Mouse (Mus musculus) urinary bladder, adult 2 months (tissue): Measurements from ENCODE around the gene Gm21972. TPM values are rescaled to one million over a fixed set of nuclear protein-coding genes. Genes with fewer than 3 reads are reported as not detected.

ENCODE experiments used
- DNase-seq: peaks from one replicate; pipeline ENCODE4 v3.0.0; 2022; ENCODE audit warnings: low spot score
- polyA plus RNA-seq: library from polyadenylated mRNA; depleted of rRNA; stranded (reverse); fragments of >200 nt; gene quantifications from 2 replicates; pipeline ENCODE4 v1.2.3, GENCODE M21; 2012; rRNA removed

The Gm21972 gene
- polyA plus RNA-seq = 0.35 and 0.44 TPM in 2 replicates

DNA sequence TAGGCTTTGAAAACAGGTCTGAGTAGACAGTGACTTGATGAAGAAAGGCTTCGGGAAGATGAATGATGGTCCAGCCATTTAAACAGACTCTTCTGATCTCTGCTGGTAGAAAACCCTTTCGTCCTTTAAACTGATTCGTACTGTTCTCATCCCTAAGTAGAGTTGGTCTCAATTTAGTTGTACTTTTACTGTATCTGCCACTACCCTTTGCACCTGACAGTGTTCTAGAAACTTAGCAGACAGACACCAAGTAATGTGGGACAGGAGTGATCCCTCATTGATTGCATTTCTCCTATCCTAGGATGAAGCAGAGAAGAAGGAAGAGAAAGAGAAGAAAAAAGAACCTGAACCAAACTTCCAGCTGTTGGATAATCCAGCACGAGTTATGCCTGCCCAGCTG is at the start of gene Gm21972:
TSS of gene Gm21972 (plus strand) at position 301 of the 400 bp plus-strand sequence.
- no peak for DNase-seq

DNA sequence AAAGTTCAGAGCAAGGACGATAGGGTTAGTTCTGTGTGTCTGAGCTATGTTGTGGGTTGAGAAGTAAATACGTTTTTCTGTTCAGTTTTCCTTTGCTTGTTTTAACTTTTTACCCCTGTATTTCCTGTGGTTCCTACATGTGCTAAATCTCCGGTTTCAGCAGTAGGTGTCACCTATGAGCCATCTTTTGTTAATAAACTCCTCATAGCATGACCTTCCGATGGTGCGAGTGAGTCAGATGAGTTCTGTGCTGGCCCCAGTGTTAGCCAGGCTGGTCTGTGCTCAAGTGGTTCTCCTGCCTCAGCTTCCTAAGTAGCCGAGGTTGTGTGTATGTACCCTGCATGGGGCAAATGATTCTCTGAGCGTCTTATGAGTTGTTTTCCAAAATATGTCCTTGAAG is 39.0 kb upstream of the Gm21972 start:
- no peak for DNase-seq

DNA sequence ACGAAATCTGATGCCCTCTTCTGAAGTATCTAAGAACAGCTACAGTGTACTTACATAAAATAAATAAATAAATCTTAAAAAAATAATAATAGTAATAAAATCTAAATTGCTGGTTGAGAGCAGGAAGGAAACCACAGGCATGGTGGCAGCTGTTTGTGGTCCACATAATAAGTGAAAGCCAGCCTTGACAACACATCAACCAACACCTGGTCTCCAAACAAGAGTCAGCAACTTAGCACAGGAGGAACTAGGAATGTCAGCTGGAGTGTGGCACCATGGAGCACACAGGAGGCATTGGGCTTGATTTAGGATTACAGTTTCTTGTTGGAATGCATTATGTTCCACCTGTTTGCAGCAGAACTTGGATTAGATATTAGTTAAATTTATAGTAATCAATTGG is 28.4 kb upstream of the Gm21972 start:
- DNase-seq = no peak

DNA sequence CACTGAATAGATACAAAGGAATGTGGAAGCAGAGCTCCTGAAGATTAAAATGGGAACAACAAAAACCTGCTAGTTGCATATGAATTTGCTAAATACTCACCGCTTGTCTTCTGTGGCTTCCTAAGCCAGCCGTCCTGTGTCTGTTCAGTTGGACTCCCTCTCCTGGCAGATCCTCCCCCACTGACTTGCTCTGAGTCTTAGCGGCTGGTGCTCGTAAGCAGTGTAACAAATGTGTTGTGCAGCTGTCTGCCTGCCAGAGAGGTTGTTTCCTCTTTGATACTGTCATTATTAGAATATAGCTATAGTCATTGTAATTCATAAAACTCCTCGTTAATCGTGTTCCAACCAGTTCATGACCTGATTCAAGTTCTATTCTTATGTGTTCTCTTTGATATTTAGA is 21.7 kb upstream of the Gm21972 start, which contains the start of gene Htr2b:
TSS of gene Htr2b (minus strand) at position 192 of the 400 bp plus-strand sequence.
- no peak for DNase-seq

DNA sequence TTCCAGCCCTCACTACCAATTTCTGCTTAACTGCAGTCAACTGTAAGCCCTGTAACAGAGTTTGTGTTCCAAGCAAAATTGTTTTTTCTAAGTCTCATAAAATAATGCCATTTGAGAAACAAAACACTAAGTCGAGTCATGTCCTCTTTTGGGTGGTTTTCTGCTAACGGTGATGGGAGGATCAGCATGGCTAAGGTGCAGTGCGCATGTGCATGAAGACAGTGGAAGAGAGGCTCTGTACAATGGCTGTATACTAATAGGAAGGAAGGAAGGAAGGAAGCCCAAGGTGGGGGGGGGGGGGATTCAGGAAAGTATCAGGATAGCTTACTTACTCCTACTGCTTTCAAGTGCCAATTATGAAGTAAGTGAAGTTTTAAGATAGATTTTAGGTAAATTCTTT is 19.3 kb upstream of the Gm21972 start:
- no peak for DNase-seq

DNA sequence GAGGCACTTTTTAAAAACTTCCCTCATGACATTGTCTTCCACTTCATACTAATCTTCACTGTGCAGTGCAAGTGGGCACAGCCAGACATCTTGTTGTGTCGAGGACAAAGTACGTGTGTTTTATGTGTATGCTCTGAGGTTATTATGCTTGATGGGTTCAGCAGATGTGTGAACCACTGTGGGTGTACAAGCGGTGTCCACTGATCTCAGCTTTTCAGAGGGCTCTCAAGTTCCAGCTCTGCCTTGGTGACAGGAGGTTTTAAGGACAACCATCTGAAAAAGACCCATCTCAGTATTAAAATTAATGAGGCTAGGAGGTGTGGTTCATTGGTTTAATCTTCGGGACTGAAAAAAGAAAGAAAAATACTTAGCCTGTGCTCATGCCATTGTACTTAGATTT is 13.9 kb upstream of the Gm21972 start:
- DNase-seq = no peak

DNA sequence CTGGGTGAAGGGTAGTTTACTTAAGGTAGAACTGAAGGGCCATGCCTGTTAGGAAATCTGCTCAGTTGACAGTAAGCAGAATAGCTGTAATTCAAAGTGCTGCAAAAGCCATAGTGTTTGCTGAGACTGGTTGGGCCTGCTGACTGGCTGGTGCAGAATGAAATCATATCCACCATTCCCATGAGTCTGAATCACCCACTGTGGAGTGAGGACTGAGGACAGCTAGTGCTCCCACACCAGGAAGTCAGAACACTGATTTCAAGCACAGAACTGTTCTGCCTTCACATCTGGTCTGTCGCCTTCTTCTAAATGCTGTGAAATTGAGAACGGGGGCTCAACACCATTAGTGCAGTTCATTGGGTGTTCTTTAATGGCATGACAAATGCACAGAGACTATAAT is 7.4 kb upstream of the Gm21972 start:
- DNase-seq = no peak

DNA sequence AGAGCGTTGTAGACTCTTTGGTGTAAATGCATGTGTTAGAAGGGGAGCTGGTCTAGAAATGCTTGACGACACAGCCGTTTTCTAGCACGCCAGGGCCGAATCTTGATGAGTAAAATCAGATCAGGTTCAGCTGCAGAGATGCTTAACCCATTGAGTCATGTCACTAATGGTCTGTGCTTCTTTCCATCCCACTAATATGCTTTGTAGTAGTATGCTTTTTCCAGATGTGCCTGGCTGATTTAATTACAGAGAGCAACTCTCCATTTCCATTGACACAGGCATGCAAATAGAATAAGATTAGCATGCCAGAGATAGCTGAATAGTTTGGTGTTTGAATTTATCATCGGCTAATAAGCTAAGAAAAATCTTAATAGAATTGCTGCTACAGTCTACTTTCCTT is 1.9 kb downstream of the Gm21972 start:
- no peak for DNase-seq

DNA sequence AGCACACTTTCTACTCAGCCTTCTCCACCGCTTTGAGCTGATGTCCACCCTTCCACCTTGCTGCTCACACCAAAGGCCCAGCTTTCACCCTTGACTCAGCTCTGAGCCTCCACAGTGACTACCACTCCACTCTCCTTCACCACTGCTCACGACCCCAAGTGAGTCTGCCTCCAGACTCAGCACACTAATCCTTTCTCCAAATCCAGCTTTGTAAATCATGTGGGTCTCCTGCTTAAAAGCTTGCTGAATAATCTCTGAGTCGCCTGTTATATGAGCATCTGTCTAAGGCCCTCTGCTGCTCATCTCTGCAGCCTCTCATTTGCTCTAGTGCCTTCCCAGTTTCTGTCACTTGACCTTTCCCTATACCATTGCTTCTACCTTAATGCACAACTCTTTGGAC is 7.6 kb downstream of the Gm21972 start:
- DNase-seq = no peak

DNA sequence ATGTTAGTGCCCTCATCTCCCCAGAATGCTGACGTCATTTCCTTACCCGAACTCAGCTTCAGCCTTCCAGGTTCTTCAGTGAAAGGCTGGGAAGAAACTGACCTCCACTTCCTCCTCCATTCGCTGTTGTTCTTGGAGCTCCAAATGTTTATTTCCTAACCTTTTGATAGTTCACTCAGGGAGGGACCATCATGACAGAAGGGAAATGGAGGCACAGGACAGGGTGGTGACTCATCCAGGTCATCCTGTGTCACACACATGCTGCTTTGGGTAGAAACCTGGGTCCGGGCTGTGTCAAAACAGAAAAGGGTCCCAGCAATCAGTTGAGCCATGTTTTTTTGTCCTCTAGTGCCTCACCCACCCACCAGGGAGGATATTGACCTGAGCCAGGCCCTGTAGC is 9.7 kb downstream of the Gm21972 start:
- no peak for DNase-seq

DNA sequence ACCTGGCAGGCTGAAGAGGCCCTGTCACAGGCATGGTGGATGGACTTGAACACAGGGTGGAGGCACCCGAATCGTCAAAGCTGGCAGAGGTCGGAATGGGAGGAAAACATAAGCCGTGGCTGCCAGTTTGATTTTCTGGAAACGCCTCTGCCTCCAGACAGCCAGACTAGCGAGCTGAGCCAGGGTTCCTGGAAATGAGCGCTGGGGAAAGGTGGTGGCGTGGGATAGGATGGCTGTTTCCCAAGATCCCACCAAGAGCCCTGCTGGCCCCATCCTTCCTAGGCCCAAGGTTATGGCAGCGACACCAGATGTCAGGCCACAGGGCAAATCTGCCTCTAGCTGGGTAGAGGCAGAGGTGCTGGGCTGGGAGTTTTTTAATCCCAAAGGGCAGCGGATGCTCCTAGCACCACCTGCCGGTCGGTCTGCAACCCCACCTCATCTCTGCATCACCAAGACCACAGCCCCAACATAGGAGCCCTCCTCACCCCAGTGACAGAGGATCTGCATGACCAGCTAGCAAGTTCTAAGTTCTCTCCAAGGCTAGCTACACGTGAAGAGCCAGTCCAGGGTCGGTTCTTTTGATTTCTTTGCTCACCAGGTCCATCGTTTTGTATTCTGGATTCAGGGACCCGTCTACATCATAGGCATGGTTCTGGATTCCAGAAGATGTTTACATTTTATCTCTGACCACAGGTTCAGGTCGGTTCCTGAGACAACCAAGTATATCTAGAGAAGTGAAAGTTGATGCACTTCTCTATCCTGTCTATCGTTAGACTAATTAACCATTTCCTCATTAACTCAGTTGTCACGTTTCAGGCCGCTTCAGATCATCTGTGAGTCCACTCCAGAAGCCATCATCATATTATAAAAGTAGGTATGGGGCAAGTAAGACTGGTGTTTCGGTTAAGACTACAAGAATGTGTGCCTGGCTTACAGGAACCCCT is 10.8 kb downstream of the Gm21972 start:
- DNase-seq = no peak

DNA sequence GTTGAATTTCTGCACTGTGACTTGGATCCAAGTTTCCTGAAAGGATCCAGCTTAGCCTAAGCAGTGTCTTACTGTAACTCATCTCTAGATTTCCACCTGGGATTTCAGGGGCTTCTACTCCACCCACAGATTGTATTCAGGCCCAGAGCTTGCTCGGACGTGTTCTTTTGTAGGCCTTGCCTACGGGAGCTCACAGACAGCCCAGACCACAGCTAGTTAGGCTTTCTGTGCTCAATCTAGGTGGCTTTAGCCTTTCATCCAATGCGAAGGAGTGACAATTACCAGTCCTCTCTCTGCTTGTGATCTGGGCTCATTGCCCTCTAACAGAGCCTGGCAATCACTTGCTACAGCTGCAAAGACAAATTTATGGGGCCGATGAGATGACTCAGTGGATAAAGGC is 12.9 kb downstream of the Gm21972 start:
- no peak for DNase-seq

DNA sequence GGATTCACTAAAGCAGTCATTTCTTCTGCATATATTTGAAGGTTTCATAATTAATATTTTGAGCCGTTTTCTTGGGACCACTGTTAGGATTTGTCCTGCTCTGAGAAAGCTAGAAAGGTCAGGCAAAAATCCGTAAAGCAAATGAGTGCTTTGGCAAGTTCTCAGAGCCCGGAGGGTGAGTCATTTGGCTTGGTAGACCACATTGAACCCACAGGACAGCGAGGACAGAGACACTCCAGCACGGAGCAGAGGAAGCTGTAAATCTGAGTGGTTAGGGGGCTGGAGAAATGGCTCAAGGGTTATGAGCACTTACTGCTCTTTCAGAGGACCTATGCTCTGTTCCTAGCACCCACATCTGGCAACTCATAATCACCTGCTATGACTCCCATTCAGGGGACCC is 14.1 kb downstream of the Gm21972 start:
- no peak for DNase-seq

DNA sequence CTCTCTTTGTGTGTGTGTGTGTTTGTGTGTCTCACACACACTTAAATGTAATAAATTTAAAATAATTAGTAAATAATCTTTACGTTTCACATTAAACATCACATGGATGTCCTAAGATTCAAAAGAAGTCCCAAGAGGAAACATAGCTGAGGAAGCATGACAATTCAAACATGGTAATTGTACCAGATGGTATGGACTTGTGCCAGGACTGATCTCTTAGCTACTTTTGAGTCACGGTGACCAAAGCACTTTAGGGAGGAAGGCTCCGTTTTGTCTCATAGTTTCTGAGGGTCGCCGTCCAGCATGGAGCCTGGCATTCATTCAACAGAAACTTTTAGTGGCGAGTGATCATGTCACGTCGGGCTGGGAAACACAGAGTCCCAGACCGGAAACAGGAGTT is 14.7 kb downstream of the Gm21972 start:
- DNase-seq = no peak

DNA sequence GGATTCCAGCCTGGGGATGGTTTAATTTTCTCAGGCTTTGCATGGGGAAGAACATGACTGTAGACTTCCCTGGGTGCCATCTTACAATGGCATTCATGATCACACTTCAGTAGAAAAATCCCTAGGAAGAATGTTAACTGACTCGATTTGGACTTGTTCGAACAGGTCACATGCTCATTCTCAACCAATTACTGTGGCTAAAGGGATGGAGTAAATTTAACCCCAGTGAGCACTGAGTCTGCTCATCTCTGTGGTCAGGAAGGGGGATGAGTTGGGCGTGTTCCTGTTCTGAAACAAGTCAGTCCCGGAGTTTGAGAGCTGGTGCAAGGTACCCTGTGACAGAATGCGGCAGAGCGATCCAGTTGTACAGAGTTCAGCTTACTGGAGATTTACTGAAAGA is 17.5 kb downstream of the Gm21972 start:
- DNase-seq = no peak

DNA sequence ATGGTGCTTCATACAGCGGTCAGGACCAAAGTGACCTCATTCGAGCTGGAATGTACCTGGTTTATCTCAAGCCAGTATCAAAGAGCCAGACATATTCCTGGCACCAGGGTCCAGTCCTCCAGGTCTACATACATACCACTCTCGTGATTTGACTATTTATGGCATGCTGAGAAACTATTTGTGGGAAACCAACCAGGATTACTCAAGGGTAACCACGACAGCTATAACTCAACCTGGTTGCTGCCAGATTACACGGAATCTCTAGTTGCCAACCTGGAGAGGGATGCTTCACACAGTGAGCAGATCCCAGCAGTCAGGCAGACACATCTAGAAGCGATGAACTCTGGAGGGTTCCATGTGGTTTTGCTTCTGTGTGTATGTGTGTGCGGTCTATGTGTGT is 17.9 kb downstream of the Gm21972 start:
- DNase-seq = no peak

DNA sequence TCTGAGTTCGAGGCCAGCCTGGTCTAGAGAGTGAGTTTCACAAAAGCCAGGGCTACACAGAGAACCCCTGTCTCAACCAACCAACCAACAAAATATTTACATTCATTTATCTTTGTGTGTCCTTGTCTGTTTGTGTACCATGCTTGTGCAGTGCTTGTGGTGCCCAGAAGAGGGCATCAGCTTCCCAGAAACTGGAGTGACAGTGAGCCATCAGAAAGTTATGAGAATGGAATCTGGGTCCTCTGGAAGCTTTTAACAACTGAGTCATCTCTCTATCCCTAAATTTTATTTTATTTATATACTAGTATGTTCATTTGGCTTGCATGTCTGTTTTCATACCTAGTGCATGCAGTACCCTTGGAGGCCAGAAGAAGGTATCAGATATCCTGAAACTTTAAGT is 19.2 kb downstream of the Gm21972 start:
- no peak for DNase-seq

DNA sequence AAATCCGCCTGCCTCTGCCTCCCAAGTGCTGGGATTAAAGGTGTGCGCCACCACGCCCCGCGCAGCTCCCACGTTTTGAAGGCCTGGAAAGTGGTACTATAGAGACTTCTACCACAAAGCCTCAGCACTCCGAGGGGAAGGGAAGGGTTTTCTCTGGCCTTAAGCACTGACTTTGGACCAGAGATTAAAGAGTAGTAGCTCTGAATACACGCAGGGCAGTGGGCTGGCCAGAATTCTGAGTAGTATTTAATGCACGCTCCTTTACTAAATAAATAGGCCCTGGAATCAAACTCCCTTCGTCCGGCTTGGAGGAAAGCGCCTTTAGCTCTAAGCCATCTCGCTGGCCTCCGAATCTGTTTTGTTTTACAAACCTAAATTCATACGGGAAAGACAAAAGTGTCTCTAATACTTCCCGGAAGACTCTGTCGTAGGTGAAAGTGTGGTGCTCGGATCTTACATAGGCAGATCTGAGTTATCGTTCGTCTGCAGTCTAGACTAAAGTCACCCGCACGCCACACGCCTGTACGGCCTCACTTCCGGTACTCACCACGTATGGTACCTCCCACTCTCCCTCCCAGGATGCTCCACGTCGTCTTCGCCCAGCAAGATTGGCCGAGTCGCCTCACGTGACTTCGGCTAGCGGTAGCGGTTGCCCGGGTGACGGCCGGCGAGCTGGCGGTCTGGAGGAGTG is 20.8 kb downstream of the Gm21972 start, which contains the start of gene Armc9:
TSS of gene Armc9 (plus strand) at position 648 of the 691 bp plus-strand sequence.
- DNase-seq = peak; percentile 84

DNA sequence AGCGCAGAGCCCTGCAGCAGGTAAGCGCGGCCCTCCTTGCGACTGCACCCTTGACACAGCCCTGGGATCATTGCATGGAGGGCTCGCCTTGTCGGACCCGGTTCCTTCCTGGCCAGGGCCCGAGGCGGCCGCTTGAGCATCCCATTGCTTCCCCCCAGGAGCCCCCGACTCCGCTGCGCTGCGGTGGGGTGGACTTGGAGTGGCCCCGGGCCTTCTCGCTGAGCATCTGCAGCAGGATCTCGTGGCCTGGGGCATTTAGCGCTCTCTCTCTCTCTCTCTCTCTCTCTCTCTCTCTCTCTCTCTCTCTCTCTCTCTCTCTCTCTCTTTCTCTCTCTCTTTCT is 21.4 kb downstream of the Gm21972 start:
- no peak for DNase-seq

DNA sequence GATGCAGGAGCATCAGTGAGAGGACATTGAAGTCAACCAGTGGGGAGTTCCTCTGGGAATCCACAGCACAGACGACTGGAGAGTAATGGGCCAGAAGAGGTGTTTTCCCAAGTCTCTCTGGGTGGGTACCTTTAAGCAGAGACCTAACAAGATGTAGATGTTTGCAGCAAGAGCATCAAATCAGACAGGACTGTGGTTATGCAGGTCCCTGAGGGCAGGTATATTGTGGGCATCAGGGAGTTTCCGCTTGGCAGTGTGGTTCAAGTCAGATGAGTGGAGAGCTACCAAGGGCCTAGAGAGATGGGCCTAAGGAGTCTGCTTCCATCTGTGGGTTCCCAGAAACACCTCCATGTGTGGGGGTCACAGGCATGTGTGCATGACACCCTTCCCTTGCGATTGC is 22.6 kb downstream of the Gm21972 start:
- DNase-seq = no peak

DNA sequence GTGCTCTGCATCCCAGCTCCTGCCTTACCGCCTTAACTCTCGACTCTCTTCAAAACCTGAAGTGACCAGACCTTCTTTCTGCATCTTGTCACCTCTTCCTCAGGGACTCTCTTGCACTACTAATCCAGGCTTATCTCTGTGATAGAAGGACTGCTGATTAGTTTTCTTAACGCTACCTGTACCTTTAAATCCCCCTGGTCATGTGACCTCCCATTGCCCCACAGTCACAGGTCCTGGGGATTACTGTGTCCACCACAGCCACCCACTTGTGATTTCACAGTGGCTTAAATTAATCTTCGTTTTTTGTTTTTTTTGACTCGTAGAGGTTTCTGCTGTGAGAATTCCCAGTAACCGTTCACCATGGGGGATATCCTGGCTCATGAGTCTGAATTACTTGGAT is 23.2 kb downstream of the Gm21972 start:
- no peak for DNase-seq

DNA sequence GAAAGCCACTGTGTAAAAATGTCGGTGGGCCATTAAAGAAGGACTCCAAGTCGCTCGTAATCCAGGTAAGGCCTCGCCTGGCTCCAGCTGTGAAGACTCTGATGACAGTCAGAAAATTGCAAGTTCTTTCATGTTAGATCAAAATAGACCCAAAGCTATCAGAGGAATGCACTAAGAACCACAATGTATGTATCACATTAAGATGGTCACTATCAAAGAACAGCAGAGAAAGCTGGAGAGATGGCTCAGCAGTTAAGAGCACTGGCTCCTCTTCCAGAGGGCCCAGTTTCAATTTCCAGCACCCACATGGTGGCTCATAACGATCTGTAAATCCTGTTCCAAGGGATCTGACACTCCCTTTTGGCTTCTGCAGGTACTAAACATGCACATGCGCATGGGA is 26.6 kb downstream of the Gm21972 start:
- DNase-seq = no peak

DNA sequence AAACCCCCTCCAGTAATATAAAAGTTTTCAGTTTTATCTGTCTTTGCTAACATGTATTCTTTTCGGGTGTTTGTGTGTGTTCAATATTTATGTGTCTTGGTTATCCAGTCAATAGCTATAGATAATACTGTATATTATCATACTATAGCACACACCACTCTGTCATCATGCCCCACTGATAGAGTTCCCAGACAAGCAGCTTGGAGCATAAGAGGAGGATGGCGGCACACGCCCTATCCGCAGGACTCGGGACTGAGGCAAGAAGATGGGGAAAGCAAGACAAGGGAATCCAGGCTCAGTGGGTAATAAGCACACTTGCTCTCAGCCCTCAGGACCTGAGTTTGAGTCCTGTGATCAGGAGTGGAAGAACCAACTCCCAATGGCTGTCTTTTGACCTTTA is 27.0 kb downstream of the Gm21972 start:
- DNase-seq = no peak
